Mouse (Mus musculus): ENCODE measurements at regions not wholly inside any gene's neighbourhood (a gene's known extent, or its start where the extent isn't known, plus 50 kb on each side); places are given as distances from the start of the nearest gene placed in this dataset.

DNA sequence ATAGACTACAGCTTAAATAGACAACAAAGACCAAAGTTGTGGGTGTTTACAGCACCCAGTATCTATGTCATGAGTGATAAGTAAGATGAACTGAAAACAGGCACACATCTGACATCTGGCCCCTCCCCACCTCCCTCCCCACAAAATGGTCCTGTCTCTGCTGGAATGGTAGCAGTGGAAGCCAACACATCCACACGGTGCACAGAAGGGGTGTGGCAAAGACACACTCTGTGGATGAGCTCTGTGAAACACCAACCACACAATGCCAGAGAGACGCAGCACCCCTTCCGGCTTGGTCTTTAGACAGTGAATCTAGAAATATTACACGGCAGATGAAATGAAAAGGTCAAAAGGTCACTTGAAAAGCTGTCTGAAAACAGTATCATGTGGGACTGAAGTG is 85.6 kb downstream of the Fgf18 start:
- in situ Hi-C loops (cut with MboI, MseI), result no loop called here

GRCm38 (mm10) chr11:33060352-33060751 is 86.8 kb downstream of the Fgf18 start:
- in situ Hi-C loops (cut with MboI, MseI), result no loop called here

- in situ Hi-C loops (cut with MboI, MseI), result no loop called here
Measured at GRCm38 (mm10) chr11:33050216-33050615, 97.0 kb downstream of the Fgf18 start.

DNA sequence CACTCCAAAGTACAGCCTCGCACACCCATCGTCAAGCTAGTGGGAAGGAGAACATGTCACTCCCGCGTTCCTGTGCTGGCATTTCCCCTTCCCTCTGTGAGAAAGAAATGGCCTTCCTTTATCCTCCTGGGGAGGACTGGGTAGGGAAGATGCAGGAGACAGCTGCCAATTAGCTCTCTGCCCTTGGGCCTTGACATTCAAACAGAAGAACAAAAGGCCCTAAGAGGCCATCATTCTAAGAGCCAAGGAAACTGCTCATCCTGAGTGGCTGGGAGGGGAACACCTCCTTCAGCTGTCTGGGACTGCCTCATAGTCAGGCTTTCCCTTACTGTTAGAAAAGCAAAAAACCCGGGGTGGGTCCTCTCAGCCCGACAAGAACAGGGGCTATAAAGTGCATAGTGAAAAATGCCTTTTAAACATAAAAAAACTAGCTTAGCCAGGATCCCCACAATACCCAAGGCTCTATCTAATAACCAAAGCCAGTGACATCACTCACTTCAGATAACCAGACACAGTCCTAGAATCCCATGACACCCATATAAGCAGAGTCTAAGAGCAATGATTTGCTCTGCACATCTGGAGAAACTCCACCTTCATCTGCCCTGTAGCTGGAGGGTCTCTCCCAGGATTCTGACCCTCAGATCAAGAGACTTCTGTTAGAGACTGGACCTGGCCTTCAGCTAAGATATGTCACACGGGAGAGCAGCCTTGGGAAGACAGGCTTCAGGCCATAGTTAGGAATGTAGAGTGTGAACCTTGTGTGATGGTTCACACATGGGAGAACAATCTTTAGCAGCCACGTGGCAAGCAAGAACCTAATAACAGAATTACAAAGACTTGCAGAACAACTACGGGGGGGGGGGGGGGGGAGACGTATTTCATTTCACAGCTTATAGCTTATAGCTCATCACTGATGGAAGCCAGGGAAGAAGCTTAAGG is 107.1 kb downstream of the Fgf18 start:
- in situ Hi-C loops (cut with MboI, MseI), result no loop called here

- in situ Hi-C loops (cut with MboI, MseI), result no loop called here
Measured at GRCm38 (mm10) chr11:33036367-33036766, 110.8 kb downstream of the Fgf18 start.

DNA sequence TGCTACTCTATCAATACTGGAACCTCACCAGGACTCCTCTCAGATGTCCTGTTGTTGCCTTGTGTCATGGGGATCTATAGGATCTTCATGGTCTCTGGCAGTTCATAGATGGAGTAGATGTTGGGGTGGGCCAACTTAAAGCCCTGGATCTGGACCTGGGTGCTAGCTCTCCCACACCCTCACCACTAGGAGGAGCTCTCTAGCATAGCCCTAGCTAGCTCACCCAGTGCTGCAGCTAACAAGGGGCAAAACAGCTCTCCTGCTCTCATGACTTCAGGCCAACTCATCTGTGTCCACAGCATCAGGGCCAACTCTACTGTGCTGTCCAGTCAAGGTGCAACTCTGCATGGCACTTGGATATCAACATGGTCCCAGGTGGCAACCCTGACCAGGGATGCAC is 118.3 kb downstream of the Fgf18 start:
- in situ Hi-C loops (cut with MboI, MseI), result no loop called here

GRCm38 (mm10) chr11:33027121-33027520 is 120.1 kb downstream of the Fgf18 start:
- in situ Hi-C loops (cut with MboI, MseI), result no loop called here

- in situ Hi-C loops (cut with MboI, MseI), result no loop called here
Measured at GRCm38 (mm10) chr11:33013229-33014185, 133.7 kb downstream of the Fgf18 start.

DNA sequence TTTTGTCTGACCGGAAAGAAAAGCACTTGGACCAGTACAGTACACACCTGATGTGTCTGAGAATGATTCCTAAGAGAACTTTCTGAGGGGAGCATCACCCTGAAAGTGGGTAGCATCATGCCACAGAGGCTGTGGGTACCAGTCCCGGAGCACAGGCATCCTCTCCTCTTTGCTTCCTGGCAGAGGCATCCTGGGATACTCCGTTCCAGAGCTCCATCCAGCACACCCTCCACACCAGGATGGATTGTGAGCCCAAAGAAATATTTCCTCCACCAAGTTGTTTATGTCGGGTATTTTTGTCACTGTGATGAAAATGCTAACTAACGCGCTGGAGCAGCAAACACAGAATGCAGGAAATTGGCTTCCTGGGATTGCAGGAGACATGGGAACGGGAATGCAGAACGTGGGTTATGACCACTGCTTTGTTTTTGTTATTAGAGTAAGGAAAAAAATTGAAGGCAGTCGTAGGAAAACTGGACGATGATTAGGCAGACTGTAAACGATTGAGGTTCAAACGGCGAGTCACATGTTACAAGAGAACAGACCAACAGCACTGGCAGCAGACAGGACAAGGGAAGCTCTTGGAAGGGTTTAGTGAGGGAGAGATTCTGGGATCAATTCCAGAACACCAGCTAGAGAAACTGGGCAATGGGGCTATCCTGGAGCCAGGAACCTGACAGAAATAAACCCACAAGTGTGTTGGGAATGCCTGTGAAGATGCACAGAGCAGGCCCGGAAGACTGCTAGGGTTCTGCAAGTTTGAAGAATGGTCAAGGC is 134.6 kb downstream of the Fgf18 start:
- in situ Hi-C loops (cut with MboI, MseI), result no loop called here

GRCm38 (mm10) chr11:33008611-33009010 is 138.6 kb downstream of the Fgf18 start:
- in situ Hi-C loops (cut with MboI, MseI), result no loop called here

- in situ Hi-C loops (cut with MboI, MseI), result no loop called here
Measured at GRCm38 (mm10) chr11:33007826-33008530, 139.2 kb downstream of the Fgf18 start.

GRCm38 (mm10) chr11:33007366-33007765 is 139.8 kb downstream of the Fgf18 start:
- in situ Hi-C loops (cut with MboI, MseI), result no loop called here

- in situ Hi-C loops (cut with MboI, MseI), result no loop called here
Measured at GRCm38 (mm10) chr11:33005183-33005582, 142.0 kb downstream of the Fgf18 start.

DNA sequence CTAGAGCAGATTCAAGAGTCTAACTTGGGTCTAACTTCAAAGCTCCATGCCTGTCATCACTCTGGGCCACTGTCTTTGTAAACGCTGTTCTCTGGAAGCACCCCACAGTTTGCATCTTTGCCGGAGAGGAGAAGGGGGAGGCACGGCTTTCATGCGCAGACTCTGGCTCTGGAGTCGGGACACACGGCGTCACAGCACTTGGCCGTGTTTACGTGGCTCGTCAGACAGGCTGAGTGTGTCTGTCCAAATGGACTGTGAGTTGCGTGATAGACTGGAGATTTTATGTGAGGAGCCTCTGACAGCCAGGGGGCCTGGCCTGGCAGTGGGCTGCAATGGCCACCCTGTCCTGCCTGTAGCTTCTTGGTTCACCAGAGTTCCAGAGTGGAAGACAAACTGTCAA is 142.6 kb downstream of the Fgf18 start:
- in situ Hi-C loops (cut with MboI, MseI), result no loop called here

DNA sequence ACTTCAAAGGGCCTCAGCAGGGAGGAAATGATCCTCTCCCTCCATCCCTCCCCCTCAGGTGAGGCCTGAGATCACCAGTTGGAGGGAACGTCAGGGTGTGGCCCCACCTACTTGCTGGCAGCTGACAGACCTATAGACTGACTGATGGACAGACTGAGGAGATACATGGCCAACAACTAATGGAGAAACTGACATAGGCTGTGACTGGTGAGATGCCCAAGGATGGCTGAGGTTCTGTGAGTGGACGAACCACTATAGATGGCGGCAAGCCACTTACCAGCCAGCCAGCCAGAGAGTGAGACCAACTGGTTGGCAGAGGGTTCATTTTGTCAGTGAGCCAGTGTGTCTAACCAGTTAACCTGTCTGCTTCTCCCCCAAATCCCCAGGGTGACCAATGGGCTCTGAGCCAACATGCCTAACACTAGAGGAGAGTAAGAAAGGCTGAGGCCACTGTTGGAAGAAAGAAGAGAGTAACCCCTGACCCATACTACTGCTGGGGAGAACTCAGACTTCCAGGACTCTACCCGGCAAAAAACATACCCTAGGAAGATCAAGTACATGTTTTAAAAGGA is 147.4 kb downstream of the Fgf18 start:
- in situ Hi-C loops (cut with MboI, MseI), result no loop called here

GRCm38 (mm10) chr11:32998687-32999605 is 148.3 kb downstream of the Fgf18 start:
- in situ Hi-C loops (cut with MboI, MseI), result no loop called here

DNA sequence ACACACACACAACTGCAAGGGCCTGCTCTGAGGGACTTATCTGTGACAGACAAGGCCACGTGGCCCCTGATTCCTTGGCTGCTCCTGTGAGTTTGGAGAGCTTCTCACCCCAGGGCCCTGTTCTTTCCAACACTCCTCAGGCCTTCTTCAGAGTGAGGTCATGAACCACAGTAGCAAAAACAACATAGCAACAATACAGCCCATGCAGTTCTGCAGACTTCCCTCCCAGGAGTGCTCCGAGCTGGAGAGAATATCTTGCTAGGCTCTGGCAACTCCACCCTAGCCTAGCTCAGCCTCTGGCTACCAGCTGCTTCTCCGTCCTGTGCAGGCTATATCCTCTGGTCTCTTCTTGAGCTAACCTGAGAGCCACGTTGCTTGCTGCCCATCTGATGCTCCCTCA is 152.8 kb downstream of the Fgf18 start:
- in situ Hi-C loops (cut with MboI, MseI), result no loop called here

DNA sequence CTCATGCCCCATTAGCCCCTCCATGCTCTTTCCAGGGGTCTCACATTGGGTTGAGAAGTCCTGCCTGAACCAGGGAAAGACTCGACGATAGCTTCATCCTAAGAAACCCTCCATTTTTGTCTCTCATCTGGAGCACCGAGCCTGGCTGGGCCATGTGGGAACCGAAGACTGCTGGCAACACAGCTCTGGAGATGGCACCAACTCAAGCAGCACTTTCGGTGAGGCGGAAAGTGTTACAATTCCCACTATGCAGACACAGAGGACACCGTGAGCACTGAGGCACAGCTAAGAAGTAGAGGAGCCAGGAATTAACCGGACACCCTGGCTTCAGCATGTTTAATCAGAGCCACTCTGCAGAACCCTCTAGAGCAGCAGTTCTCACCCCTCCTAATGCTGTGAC is 153.8 kb downstream of the Fgf18 start:
- in situ Hi-C loops (cut with MboI, MseI), result no loop called here

DNA sequence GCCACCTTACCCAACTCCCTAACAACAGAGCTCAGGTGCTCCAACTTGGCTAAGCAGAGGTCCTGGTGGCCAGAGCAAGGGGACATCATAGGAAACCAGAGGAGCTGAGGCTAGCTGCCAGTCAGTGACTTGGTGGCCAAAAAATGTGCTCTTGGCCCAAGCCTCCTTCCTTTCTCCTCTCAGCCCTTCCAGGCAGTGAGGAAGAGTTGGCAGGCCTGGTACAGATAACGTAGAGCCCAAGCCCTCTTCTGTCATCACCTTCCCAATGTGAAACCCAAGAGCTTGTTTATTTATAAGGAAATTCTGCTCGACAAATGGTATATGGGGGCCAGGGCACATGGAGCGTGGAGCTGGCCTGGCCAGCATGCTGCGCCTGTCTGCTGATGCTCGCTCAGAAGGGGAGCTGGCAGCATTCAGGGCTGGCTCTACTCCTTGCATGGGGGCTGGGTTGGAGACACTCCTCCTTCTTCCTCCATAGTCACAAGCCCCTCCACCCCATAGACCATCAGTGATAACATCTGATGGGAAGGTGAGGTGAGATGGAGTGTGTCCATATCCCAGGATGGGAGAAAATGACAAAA is 156.1 kb downstream of the Fgf18 start:
- in situ Hi-C loops (cut with MboI, MseI), result no loop called here

Data from T-helper 17 cell (primary cell).